Mouse (Mus musculus) small intestine, adult 2 months (tissue): ENCODE data around the gene Onecut3. TPM values are rescaled to one million over a fixed set of nuclear protein-coding genes. Genes with fewer than 3 reads are reported as not detected.

ENCODE experiments used
- H3K27ac ChIP-seq: fragments of 200-500 bp; 2 replicates; pipeline ENCODE4 v1.5.1; 2012; ENCODE audit warnings: low read depth, low read length, control low read depth, inconsistent platforms; ENCODE audit not compliant: insufficient read depth
- H3K27me3 ChIP-seq: fragments of 200-500 bp; 2 replicates; pipeline ENCODE4 v1.6.1; 2012; ENCODE audit warnings: mild to moderate bottlenecking, moderate library complexity, low read length, inconsistent platforms; ENCODE audit not compliant: control insufficient read depth, insufficient read depth
- H3K36me3 ChIP-seq: fragments of 200-500 bp; 2 replicates; pipeline ENCODE4 v1.6.1; 2012; ENCODE audit warnings: mild to moderate bottlenecking, low read length, control low read depth, inconsistent platforms; ENCODE audit not compliant: control insufficient read depth, insufficient read depth
- H3K4me1 ChIP-seq: fragments of 200-500 bp; 2 replicates; pipeline ENCODE4 v1.6.1; 2012; ENCODE audit warnings: low read length, inconsistent platforms, mixed read lengths; ENCODE audit not compliant: control insufficient read depth, insufficient read depth, insufficient read length
- H3K4me3 ChIP-seq: fragments of 200-500 bp; 2 replicates; pipeline ENCODE4 v1.5.1; 2012; ENCODE audit warnings: low read depth, mild to moderate bottlenecking, control low read depth, inconsistent platforms, low read length, moderate library complexity
- CTCF ChIP-seq: fragments of 200-500 bp; IDR thresholded peaks from 2 replicates; pipeline ENCODE4 v1.5.1; 2012; ENCODE audit warnings: low read depth, mild to moderate bottlenecking, control low read depth, inconsistent platforms, low read length, moderate library complexity, mixed read lengths; ENCODE audit not compliant: insufficient replicate concordance, insufficient read length; ENCODE audit errors: extremely low read depth
- POLR2A ChIP-seq: fragments of 200-500 bp; IDR thresholded peaks from 2 replicates; pipeline ENCODE4 v1.6.1; 2012; ENCODE audit warnings: low read depth, mild to moderate bottlenecking, control low read depth, inconsistent platforms, low read length, moderate library complexity
- WGBS: fragments of 180-500 bp; shearing (Covaris S2); methylation state at CpG from one replicate; pipeline ENCODE4 v1.1.7; 2018; 5-methylcytosine and 5-hydroxymethylcytosine counted together
- polyA plus RNA-seq: library from polyadenylated mRNA; depleted of rRNA; stranded (reverse); fragments of >200 nt; gene quantifications from 2 replicates; pipeline ENCODE4 v1.2.3, GENCODE M21; 2012

Gene Onecut3
- polyA plus RNA-seq, 1 experiment, result 0.29 TPM

DNA sequence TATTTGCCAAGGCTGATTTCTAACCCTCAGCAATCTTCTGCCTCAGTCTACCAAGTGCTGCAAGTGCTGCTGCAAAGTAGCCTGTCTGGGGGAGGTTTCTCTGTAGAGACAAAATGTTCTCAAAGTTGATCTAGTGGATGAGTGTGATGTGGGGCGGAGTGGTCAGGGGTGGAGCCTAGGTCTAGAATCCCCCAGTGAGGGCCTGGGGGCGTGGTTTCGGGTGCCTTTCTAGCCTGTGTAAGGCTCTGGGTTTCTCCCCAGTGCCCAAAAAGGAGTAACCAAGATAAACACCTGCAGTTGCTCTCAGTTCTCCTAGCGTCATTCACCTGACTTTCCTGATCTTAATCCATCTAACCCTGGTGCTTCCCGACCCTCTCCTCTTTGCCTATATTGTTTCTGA lies 13.6 kb upstream of the Onecut3 start:
- no peak overlapping the region for H3K27ac ChIP-seq
- H3K36me3 ChIP-seq, result no peaks in the 10 kb centered on the region
- WGBS, result 37% methylated on average over 5 of the region's 5 CpGs
- H3K4me3 ChIP-seq, result no peak overlapping the region
- H3K4me1 ChIP-seq, result no peaks in the 10 kb centered on the region
- H3K27me3 ChIP-seq, result peaks cover 10% of the 10 kb centered on the region; the same call in 1 of the 2 replicates
- TF ChIP-seq POLR2A (no peak), CTCF (no peak)

DNA sequence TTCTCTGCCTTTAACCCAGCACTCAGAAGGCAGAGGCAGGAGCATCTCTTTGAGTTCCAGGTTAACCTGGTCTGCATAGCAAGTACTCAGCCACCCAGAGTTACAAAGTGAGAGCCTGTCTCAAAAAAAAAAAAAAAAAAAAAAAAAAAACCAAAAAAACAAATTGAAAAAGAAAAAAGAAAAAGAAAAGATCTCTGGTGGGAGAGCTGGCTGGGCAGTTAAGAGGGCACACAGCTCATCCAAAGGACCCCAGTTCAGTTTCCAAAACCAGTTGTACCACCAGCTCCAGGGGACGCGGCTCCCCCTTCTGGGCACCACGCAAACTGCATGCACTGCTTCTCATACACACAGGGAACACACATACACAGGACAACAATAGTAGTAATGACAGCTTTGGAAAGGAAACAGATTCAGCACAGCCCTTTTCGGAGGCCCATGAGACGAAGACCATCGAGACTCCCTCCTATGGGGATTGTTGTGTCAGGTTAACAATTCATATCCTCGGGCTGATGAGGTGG lies 7.7 kb upstream of the Onecut3 start:
- 0 out of 2 replicates have a peak, but pooled peaks cover 4% of the 10 kb centered on the region for H3K4me1 ChIP-seq
- H3K27ac ChIP-seq, result no peak overlapping the region

DNA sequence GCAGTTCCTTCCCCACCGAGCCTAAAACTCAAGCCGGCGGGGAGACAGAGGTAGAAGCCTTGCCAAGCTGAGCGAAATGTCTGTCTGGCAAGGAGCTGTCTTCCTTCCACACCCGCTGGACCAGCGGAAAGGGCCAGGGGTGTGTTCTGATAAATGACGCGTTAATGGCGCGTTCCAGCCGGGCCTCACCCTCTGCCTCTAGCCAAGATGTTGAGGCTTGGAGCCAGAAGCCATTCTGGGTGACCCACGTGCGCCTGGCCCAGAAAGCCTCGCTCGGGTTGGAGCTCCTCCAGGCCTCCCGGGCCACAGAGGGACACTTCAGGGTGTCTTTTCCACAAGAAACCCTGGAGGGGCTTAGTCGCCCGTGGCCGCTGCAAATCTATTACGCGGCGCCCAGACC lies 4.6 kb upstream of the Onecut3 start:
- no peak for TF ChIP-seq POLR2A
- TF ChIP-seq CTCF, result no peak
- 4% methylated on average over 22 of the region's 22 CpGs for WGBS
- H3K4me3 ChIP-seq, result no peak overlapping the region
- peaks cover 73% of the 10 kb centered on the region for H3K27me3 ChIP-seq
- H3K36me3 ChIP-seq, result no peaks in the 10 kb centered on the region
- no peak overlapping the region for H3K27ac ChIP-seq
- peaks cover 7% of the 10 kb centered on the region for H3K4me1 ChIP-seq

More for the DNA sequence above, 7.7 kb upstream of the Onecut3 start:
- TF ChIP-seq POLR2A, result no peak
- no peak for TF ChIP-seq CTCF
- whole genome bisulfite sequencing, result 70% methylated on average over 7 of the region's 7 CpGs
- Histone ChIP-seq H3K4me3 (no peak overlapping the region), H3K36me3 (no peaks in the 10 kb centered on the region), H3K27me3 (peaks cover 48% of the 10 kb centered on the region)

DNA sequence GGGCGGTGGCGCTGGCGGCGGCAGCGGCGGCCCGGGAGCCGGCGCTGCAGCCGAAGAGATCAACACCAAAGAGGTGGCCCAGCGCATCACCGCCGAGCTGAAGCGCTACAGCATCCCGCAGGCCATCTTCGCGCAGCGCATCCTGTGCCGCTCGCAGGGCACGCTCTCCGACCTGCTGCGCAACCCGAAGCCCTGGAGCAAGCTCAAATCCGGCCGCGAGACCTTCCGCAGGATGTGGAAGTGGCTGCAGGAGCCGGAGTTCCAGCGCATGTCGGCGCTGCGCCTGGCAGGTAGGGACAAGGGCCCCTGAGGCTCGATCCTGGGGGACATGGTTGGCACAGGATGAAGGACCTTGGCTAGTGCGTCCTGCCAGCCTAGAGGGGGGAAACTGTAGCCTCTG lies 1.3 kb downstream of the Onecut3 start:
- TF ChIP-seq POLR2A (no peak), CTCF (no peak)
- 3% methylated on average over 35 of the region's 35 CpGs for WGBS
- Histone ChIP-seq H3K4me3 (no peak overlapping the region), H3K4me1 (peaks cover 3% of the 10 kb centered on the region), H3K27me3 (peaks cover 92% of the 10 kb centered on the region), H3K27ac (no peak overlapping the region), H3K36me3 (no peaks in the 10 kb centered on the region)

DNA sequence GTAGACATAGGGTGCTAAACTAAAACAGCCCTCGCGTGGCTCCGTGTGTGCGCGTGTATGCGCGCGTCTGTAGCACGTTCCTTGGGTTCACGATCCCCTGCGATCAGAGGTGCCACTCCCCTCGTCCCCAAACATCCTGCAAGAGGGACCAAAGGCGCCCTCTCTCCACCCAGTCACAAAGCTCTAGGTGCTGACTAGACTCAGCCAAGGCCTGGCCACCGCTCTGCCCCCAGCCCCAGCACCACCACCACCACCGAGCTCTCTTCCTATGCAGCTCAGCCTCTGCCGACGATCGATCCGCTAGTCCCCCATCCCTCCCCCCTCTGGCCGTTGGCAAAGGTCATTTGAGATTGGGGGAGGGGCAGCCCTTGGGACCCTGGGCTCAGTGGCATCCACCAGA lies 1.8 kb downstream of the Onecut3 start:
- Histone ChIP-seq H3K36me3 (no peaks in the 10 kb centered on the region), H3K4me3 (no peak overlapping the region), H3K27ac (no peak overlapping the region), H3K27me3 (peaks cover 91% of the 10 kb centered on the region), H3K4me1 (peaks cover 3% of the 10 kb centered on the region)
- 3% methylated on average over 20 of the region's 20 CpGs for WGBS
- no peak for TF ChIP-seq POLR2A

DNA sequence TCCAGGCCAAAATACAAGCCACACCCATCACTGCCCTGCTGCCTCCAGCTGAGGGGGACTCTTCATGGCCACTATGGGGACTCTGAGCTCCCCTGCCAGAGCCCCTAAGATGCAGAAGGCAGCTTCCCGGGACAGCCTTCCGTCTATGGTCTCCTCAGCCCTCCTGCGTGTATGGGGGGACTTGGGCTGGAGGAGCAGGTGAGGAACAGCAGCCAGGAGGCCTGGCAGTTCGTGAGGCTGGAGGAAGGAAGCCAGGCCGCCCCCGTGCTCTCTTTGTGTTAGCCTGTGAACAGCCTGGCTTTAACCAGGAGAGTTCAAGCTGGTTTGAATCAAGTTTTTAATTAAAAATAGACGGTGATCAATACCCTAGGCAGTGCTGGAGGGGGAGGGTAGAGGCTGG lies 7.7 kb downstream of the Onecut3 start:
- 23% methylated on average over 7 of the region's 7 CpGs for WGBS

DNA sequence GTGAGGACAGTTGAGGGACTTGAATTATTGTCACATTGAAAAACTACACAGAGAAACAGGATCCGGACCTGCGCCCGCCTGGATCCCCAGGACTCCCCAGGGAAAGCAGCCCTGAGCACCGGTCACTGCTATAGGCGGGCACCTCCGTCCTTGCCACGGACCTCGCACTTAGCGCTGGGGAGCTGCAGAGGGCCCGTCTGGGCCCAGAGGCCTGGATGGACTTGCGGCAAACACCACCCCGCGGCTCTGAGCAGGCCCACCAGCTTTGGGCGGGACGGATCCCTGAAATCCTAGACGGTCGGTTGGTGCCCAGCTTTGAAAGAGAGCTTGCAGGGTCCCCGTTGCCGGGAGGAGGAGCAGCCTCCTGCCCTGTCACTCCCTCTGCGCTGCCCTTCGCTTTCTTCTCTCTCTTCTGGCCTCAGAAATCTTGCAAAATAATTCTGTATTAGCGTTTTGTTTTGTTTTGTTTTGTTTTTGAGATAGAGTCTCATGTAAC lies 8.2 kb downstream of the Onecut3 start:
- Histone ChIP-seq H3K27ac (no peak overlapping the region), H3K4me1 (no peaks in the 10 kb centered on the region), H3K36me3 (no peaks in the 10 kb centered on the region), H3K27me3 (peaks cover 67% of the 10 kb centered on the region), H3K4me3 (no peak overlapping the region)
- TF ChIP-seq POLR2A, result no peak
- WGBS, result 24% methylated on average over 22 of the region's 22 CpGs

More for the DNA sequence above, 7.7 kb downstream of the Onecut3 start:
- no peak overlapping the region for H3K4me3 ChIP-seq
- H3K27ac ChIP-seq, result no peak overlapping the region
- peaks cover 68% of the 10 kb centered on the region for H3K27me3 ChIP-seq
- H3K4me1 ChIP-seq, result no peaks in the 10 kb centered on the region
- TF ChIP-seq CTCF (no peak), POLR2A (no peak)
- H3K36me3 ChIP-seq, result no peaks in the 10 kb centered on the region
